Mouse (Mus musculus) NIH3T3 (cell line): ENCODE measurements at regions not wholly inside any gene's neighbourhood (a gene's known extent, or its start where the extent isn't known, plus 50 kb on each side); places are given as distances from the start of the nearest gene placed in this dataset.

ENCODE experiments used
- DNase-seq: peaks from one replicate; pipeline ENCODE4 v3.0.0-alpha.2; 2012; ENCODE audit warnings: low read depth

GRCm38 (mm10) chr12:47466740-47467139 is 648.0 kb upstream of the Nova1 start:
- no peak for DNase-seq

- DNase-seq = no peak
Observed at GRCm38 (mm10) chr12:47465924-47466323, 647.2 kb upstream of the Nova1 start.

GRCm38 (mm10) chr12:47431669-47432068 is 612.9 kb upstream of the Nova1 start:
- no peak for DNase-seq

- no peak for DNase-seq
Observed at GRCm38 (mm10) chr12:47412251-47412650, 593.5 kb upstream of the Nova1 start.

GRCm38 (mm10) chr12:47406563-47406962 is 587.8 kb upstream of the Nova1 start:
- DNase-seq = no peak

GRCm38 (mm10) chr12:47406131-47406530 is 587.4 kb upstream of the Nova1 start:
- no peak for DNase-seq

GRCm38 (mm10) chr12:47383225-47383624 is 564.5 kb upstream of the Nova1 start:
- DNase-seq = no peak

GRCm38 (mm10) chr12:47353269-47353668 is 534.5 kb upstream of the Nova1 start:
- DNase-seq = no peak

GRCm38 (mm10) chr12:47351229-47351628 is 532.5 kb upstream of the Nova1 start:
- no peak for DNase-seq

GRCm38 (mm10) chr12:47313413-47313812 is 494.7 kb upstream of the Nova1 start:
- peak; percentile 26 for DNase-seq

GRCm38 (mm10) chr12:47275904-47276303 is 457.2 kb upstream of the Nova1 start:
- DNase-seq = no peak

- DNase-seq = no peak
Observed at GRCm38 (mm10) chr12:47272309-47272708, 453.6 kb upstream of the Nova1 start.

GRCm38 (mm10) chr12:47264118-47264517 is 445.4 kb upstream of the Nova1 start:
- DNase-seq = no peak

GRCm38 (mm10) chr12:47263408-47263807 is 444.7 kb upstream of the Nova1 start:
- no peak for DNase-seq

- DNase-seq = peak; percentile 30
Observed at GRCm38 (mm10) chr12:47252306-47252705, 433.6 kb upstream of the Nova1 start.

- no peak for DNase-seq
Observed at GRCm38 (mm10) chr12:47243623-47244514, 425.1 kb upstream of the Nova1 start.

- no peak for DNase-seq
Observed at GRCm38 (mm10) chr12:47220016-47220415, 401.3 kb upstream of the Nova1 start.

GRCm38 (mm10) chr12:47219340-47219739 is 400.6 kb upstream of the Nova1 start:
- DNase-seq = peak; percentile 18

GRCm38 (mm10) chr12:47211417-47212104 is 392.8 kb upstream of the Nova1 start:
- DNase-seq = no peak

- no peak for DNase-seq
Observed at GRCm38 (mm10) chr12:47202936-47203335, 384.2 kb upstream of the Nova1 start.

- DNase-seq = no peak
Observed at GRCm38 (mm10) chr12:47198609-47199008, 379.9 kb upstream of the Nova1 start.

- DNase-seq = no peak
Observed at GRCm38 (mm10) chr12:47164736-47165135, 346.0 kb upstream of the Nova1 start.

GRCm38 (mm10) chr12:47164031-47164717 is 345.4 kb upstream of the Nova1 start:
- DNase-seq = peak; percentile 18
